Mouse (Mus musculus) lung, postnatal 0 days (tissue): Measurements from ENCODE around the gene Matk. TPM values are rescaled to one million over a fixed set of nuclear protein-coding genes. Genes with fewer than 3 reads are reported as not detected.
"Not testable (repeated sequence)": the region's sequence is repeated elsewhere in the genome, so short reads cannot be mapped to it uniquely, and the experiment has no call there.

Experiments used
- ATAC-seq: fragments of 200-750 bp; cut with Nextera tagmentation; 2 replicates; pipeline ENCODE4 v1.8.0; 2017; ENCODE audit warnings: moderate library complexity
- DNase-seq: peaks from one replicate; pipeline ENCODE4 v3.0.0-alpha.2; 2016; ENCODE audit warnings: low spot score
- H3K27ac ChIP-seq: fragments of 300-500 bp; sonication (generic); 2 replicates; pipeline ENCODE4 v1.5.1; 2014; ENCODE audit warnings: antibody characterized with exemption, mild to moderate bottlenecking, low read length, mixed read lengths
- H3K27me3 ChIP-seq: fragments of 300-500 bp; sonication (generic); replicated peaks from 2 replicates; pipeline ENCODE4 v1.6.1; 2014; ENCODE audit warnings: low read length, mixed read lengths; ENCODE audit not compliant: insufficient read depth
- H3K36me3 ChIP-seq: fragments of 300-500 bp; sonication (generic); 2 replicates; pipeline ENCODE4 v1.6.1; 2014; ENCODE audit warnings: low read length, mixed read lengths; ENCODE audit not compliant: insufficient read depth
- H3K4me1 ChIP-seq: fragments of 300-500 bp; sonication (generic); 2 replicates; pipeline ENCODE4 v1.6.1; 2014; ENCODE audit warnings: antibody characterized with exemption, low read depth, low read length, mixed read lengths; ENCODE audit not compliant: insufficient read depth
- H3K4me2 ChIP-seq: fragments of 300-500 bp; sonication (generic); replicated peaks from 2 replicates; pipeline ENCODE4 v1.6.1; 2014; ENCODE audit warnings: low read depth, mild to moderate bottlenecking, low read length, moderate library complexity, mixed read lengths
- H3K4me3 ChIP-seq: fragments of 300-500 bp; sonication (generic); 2 replicates; pipeline ENCODE4 v1.5.1; 2014; ENCODE audit warnings: low read depth, low read length
- H3K9ac ChIP-seq: fragments of 300-500 bp; sonication (generic); replicated peaks from 2 replicates; pipeline ENCODE4 v1.6.1; 2014; ENCODE audit warnings: low read depth, mild to moderate bottlenecking
- H3K9me3 ChIP-seq: fragments of 300-500 bp; sonication (generic); 2 replicates; pipeline ENCODE4 v1.6.1; 2016; ENCODE audit warnings: low read length, mixed read lengths
- CTCF ChIP-seq: IDR thresholded peaks from 2 replicates; pipeline ENCODE4 v1.5.1; 2016; ENCODE audit warnings: antibody characterized with exemption, mild to moderate bottlenecking
- EP300 ChIP-seq: IDR thresholded peaks from 2 replicates; pipeline ENCODE4 v1.6.1; 2016; ENCODE audit warnings: antibody characterized with exemption, mild to moderate bottlenecking, control low read depth
- WGBS: fragments of 180-500 bp; shearing (Covaris S2); extraction: QIAGEN DNeasy Blood & Tissue Kit; methylation state at CpG from one replicate; pipeline ENCODE4 v1.1.7; 2014; 5-methylcytosine and 5-hydroxymethylcytosine counted together
- polyA plus RNA-seq: library from polyadenylated mRNA; unstranded; fragments of >200 nt; fragmentation: Nextera tagmentation; extraction: Ambion mirVana; gene quantifications from 2 replicates; pipeline ENCODE4 v1.2.1, GENCODE M21; 2015

Gene Matk
- polyA plus RNA-seq, 1 experiment from 2014 or later: 1.5 TPM

GRCm38 (mm10) chr10:81217267-81217666 lies 35.5 kb upstream of the Matk start:
- DNase-seq: peak; percentile 23
- H3K4me2 ChIP-seq, ATAC-seq, H3K4me3 ChIP-seq, H3K27ac ChIP-seq, H3K9me3 ChIP-seq, H3K36me3 ChIP-seq, H3K9ac ChIP-seq, H3K4me1 ChIP-seq, H3K27me3 ChIP-seq: not testable (repeated sequence)
- peak; percentile 71 for TF ChIP-seq CTCF
- 3% methylated on average over 1 of the region's 1 CpGs for WGBS

- no peak overlapping the region for H3K4me3 ChIP-seq
- H3K9ac ChIP-seq: no peak overlapping the region
- H3K36me3 ChIP-seq: no peaks in the 10 kb centered on the region
- DNase-seq (peak; percentile 63), ATAC-seq (peak; percentile 79)
- no peak overlapping the region for H3K4me2 ChIP-seq
- 25% methylated on average over 7 of the region's 7 CpGs for WGBS
- no peaks in the 10 kb centered on the region for H3K9me3 ChIP-seq
- no peaks in the 10 kb centered on the region for H3K4me1 ChIP-seq
- no peaks in the 10 kb centered on the region for H3K27me3 ChIP-seq
- TF ChIP-seq CTCF (peak; percentile 88), EP300 (no peak)
- no peak overlapping the region for H3K27ac ChIP-seq
Observed at GRCm38 (mm10) chr10:81217964-81218363, 34.8 kb upstream of the Matk start.

GRCm38 (mm10) chr10:81221402-81222015 lies 31.2 kb upstream of the Matk start:
- DNase-seq (no peak), ATAC-seq (no peak)
- no peaks in the 10 kb centered on the region for H3K27me3 ChIP-seq
- no peaks in the 10 kb centered on the region for H3K4me1 ChIP-seq
- no peaks in the 10 kb centered on the region for H3K9me3 ChIP-seq
- H3K27ac ChIP-seq: no peak overlapping the region
- no peak overlapping the region for H3K9ac ChIP-seq
- no peak overlapping the region for H3K4me3 ChIP-seq
- TF ChIP-seq EP300 (no peak), CTCF (no peak)
- no peaks in the 10 kb centered on the region for H3K36me3 ChIP-seq
- no peak overlapping the region for H3K4me2 ChIP-seq
- WGBS: 87% methylated on average over 5 of the region's 5 CpGs

GRCm38 (mm10) chr10:81223731-81224130 lies 29.0 kb upstream of the Matk start:
- not testable (repeated sequence) for H3K36me3 ChIP-seq, ATAC-seq, H3K4me1 ChIP-seq, H3K9me3 ChIP-seq, H3K4me3 ChIP-seq, H3K27me3 ChIP-seq, DNase-seq, H3K4me2 ChIP-seq, H3K27ac ChIP-seq, H3K9ac ChIP-seq
- 41% methylated on average over 2 of the region's 2 CpGs for WGBS

GRCm38 (mm10) chr10:81229735-81230437 lies 22.8 kb upstream of the Matk start:
- H3K4me3 ChIP-seq: no peak overlapping the region
- peaks cover 24% of the 10 kb centered on the region for H3K27me3 ChIP-seq
- no peak for DNase-seq
- no peak overlapping the region for H3K27ac ChIP-seq
- 13% methylated on average over 20 of the region's 20 CpGs for WGBS
- no peaks in the 10 kb centered on the region; the same call in 1 of the 2 replicates for H3K4me1 ChIP-seq
- H3K9me3 ChIP-seq: no peaks in the 10 kb centered on the region
- ATAC-seq: no peak
- TF ChIP-seq EP300: no peak
- no peak for TF ChIP-seq CTCF
- no peaks in the 10 kb centered on the region for H3K36me3 ChIP-seq
- no peak overlapping the region for H3K9ac ChIP-seq
- no peak overlapping the region for H3K4me2 ChIP-seq

- Histone ChIP-seq H3K9me3 (no peaks in the 10 kb centered on the region), H3K9ac (no peak within 1 kb of the TSS), H3K4me3 (no peak within 1 kb of the TSS), H3K4me1 (no peaks in the 10 kb centered on the region; the same call in 1 of the 2 replicates), H3K27ac (no peak within 1 kb of the TSS), H3K36me3 (no peaks in the 10 kb centered on the region), H3K27me3 (peaks cover 24% of the 10 kb centered on the region), H3K4me2 (no peak within 1 kb of the TSS)
- TF ChIP-seq EP300 (no peak), CTCF (peak; percentile 68)
- DNase-seq: peak; percentile 48
- WGBS: 11% methylated on average over 27 of the region's 27 CpGs
- no peak for ATAC-seq
Observed at GRCm38 (mm10) chr10:81230438-81231332, 22.1 kb upstream of the Matk start, which contains the start of gene Atcay. Gene Atcay (minus strand): TSS chr10:81230833.
